Mouse (Mus musculus): ENCODE data around the gene Tnfrsf18. TPM values are rescaled to one million over a fixed set of nuclear protein-coding genes. Genes with fewer than 3 reads are reported as not detected.

The Tnfrsf18 gene
- polyA plus RNA-seq, 1 experiment: 0.17 TPM

- TF ChIP-seq CTCF (IDR thresholded peaks at IDR 0.05; ENCODE audit: extremely low read depth, insufficient read depth, low read length) (no peak), POLR2A (IDR thresholded peaks at IDR 0.05; ENCODE audit: extremely low read depth, insufficient read depth, low read length) (no peak)
- Histone ChIP-seq H3K4me3 (ENCODE audit: insufficient read depth, low read length) (no peak overlapping the region), H3K27ac (ENCODE audit: insufficient read depth, low read length) (no peak overlapping the region), H3K4me1 (ENCODE audit: control insufficient read depth, insufficient read depth, low read length) (no peaks in the 10 kb centered on the region)
Measured at GRCm38 (mm10) chr4:156053113-156053512, 27.1 kb downstream of the Tnfrsf18 start.

- no peak overlapping the region for H3K27ac ChIP-seq (ENCODE audit: insufficient read depth, low read length)
- TF ChIP-seq CTCF (IDR thresholded peaks at IDR 0.05; ENCODE audit: extremely low read depth, insufficient read depth, low read length): no peak
- no peak for TF ChIP-seq POLR2A (IDR thresholded peaks at IDR 0.05; ENCODE audit: extremely low read depth, insufficient read depth, low read length)
- no peak overlapping the region for H3K4me3 ChIP-seq (ENCODE audit: insufficient read depth, low read length)
- H3K4me1 ChIP-seq (ENCODE audit: control insufficient read depth, insufficient read depth, low read length): no peaks in the 10 kb centered on the region
Measured at GRCm38 (mm10) chr4:156054130-156054529, 28.2 kb downstream of the Tnfrsf18 start.

GRCm38 (mm10) chr4:156054606-156055005 is 28.6 kb downstream of the Tnfrsf18 start:
- no peaks in the 10 kb centered on the region for H3K4me1 ChIP-seq (ENCODE audit: control insufficient read depth, insufficient read depth, low read length)
- H3K4me3 ChIP-seq (ENCODE audit: insufficient read depth, low read length): no peak overlapping the region
- TF ChIP-seq POLR2A (IDR thresholded peaks at IDR 0.05; ENCODE audit: extremely low read depth, insufficient read depth, low read length): no peak
- no peak for TF ChIP-seq CTCF (IDR thresholded peaks at IDR 0.05; ENCODE audit: extremely low read depth, insufficient read depth, low read length)
- no peak overlapping the region for H3K27ac ChIP-seq (ENCODE audit: insufficient read depth, low read length)

- TF ChIP-seq CTCF (IDR thresholded peaks at IDR 0.05; ENCODE audit: extremely low read depth, insufficient read depth, low read length): no peak
- TF ChIP-seq POLR2A (IDR thresholded peaks at IDR 0.05; ENCODE audit: extremely low read depth, insufficient read depth, low read length): no peak
- Histone ChIP-seq H3K4me3 (ENCODE audit: insufficient read depth, low read length) (no peak overlapping the region), H3K27ac (ENCODE audit: insufficient read depth, low read length) (no peak overlapping the region), H3K4me1 (ENCODE audit: control insufficient read depth, insufficient read depth, low read length) (no peaks in the 10 kb centered on the region)
Measured at GRCm38 (mm10) chr4:156055173-156055572, 29.2 kb downstream of the Tnfrsf18 start.

- no peak overlapping the region for H3K4me3 ChIP-seq (ENCODE audit: insufficient read depth, low read length)
- H3K27ac ChIP-seq (ENCODE audit: insufficient read depth, low read length): no peak overlapping the region
- H3K4me1 ChIP-seq (ENCODE audit: control insufficient read depth, insufficient read depth, low read length): no peaks in the 10 kb centered on the region
- TF ChIP-seq POLR2A (IDR thresholded peaks at IDR 0.05; ENCODE audit: extremely low read depth, insufficient read depth, low read length) (no peak), CTCF (IDR thresholded peaks at IDR 0.05; ENCODE audit: extremely low read depth, insufficient read depth, low read length) (no peak)
Measured at GRCm38 (mm10) chr4:156057702-156058101, 31.7 kb downstream of the Tnfrsf18 start.

- Histone ChIP-seq H3K4me1 (ENCODE audit: control insufficient read depth, insufficient read depth, low read length) (no peaks in the 10 kb centered on the region), H3K27ac (ENCODE audit: insufficient read depth, low read length) (no peak overlapping the region), H3K4me3 (ENCODE audit: insufficient read depth, low read length) (no peak overlapping the region)
- TF ChIP-seq POLR2A (IDR thresholded peaks at IDR 0.05; ENCODE audit: extremely low read depth, insufficient read depth, low read length): no peak
- TF ChIP-seq CTCF (IDR thresholded peaks at IDR 0.05; ENCODE audit: extremely low read depth, insufficient read depth, low read length): no peak
Measured at GRCm38 (mm10) chr4:156058826-156059225, 32.9 kb downstream of the Tnfrsf18 start.

- no peak for TF ChIP-seq POLR2A (IDR thresholded peaks at IDR 0.05; ENCODE audit: extremely low read depth, insufficient read depth, low read length)
- no peak for TF ChIP-seq CTCF (IDR thresholded peaks at IDR 0.05; ENCODE audit: extremely low read depth, insufficient read depth, low read length)
- Histone ChIP-seq H3K27ac (ENCODE audit: insufficient read depth, low read length) (no peak within 1 kb of the TSS), H3K4me1 (ENCODE audit: control insufficient read depth, insufficient read depth, low read length) (no peaks in the 10 kb centered on the region), H3K4me3 (ENCODE audit: insufficient read depth, low read length) (no peak within 1 kb of the TSS)
Measured at GRCm38 (mm10) chr4:156059261-156059660, 33.3 kb downstream of the Tnfrsf18 start, which contains the start of gene Ttll10. Gene Ttll10, minus strand, starts transcription at chr4:156059414.

GRCm38 (mm10) chr4:156059713-156060112 is 33.7 kb downstream of the Tnfrsf18 start:
- H3K27ac ChIP-seq (ENCODE audit: insufficient read depth, low read length): no peak overlapping the region
- TF ChIP-seq CTCF (IDR thresholded peaks at IDR 0.05; ENCODE audit: extremely low read depth, insufficient read depth, low read length) (no peak), POLR2A (IDR thresholded peaks at IDR 0.05; ENCODE audit: extremely low read depth, insufficient read depth, low read length) (no peak)
- no peaks in the 10 kb centered on the region for H3K4me1 ChIP-seq (ENCODE audit: control insufficient read depth, insufficient read depth, low read length)
- H3K4me3 ChIP-seq (ENCODE audit: insufficient read depth, low read length): no peak overlapping the region

- no peak overlapping the region for H3K27ac ChIP-seq (ENCODE audit: insufficient read depth, low read length)
- TF ChIP-seq CTCF (IDR thresholded peaks at IDR 0.05; ENCODE audit: extremely low read depth, insufficient read depth, low read length) (no peak), POLR2A (IDR thresholded peaks at IDR 0.05; ENCODE audit: extremely low read depth, insufficient read depth, low read length) (no peak)
- no peak overlapping the region for H3K4me3 ChIP-seq (ENCODE audit: insufficient read depth, low read length)
- no peaks in the 10 kb centered on the region for H3K4me1 ChIP-seq (ENCODE audit: control insufficient read depth, insufficient read depth, low read length)
Measured at GRCm38 (mm10) chr4:156063861-156064509, 38.0 kb downstream of the Tnfrsf18 start.

GRCm38 (mm10) chr4:156064510-156064897 is 38.5 kb downstream of the Tnfrsf18 start:
- Histone ChIP-seq H3K4me3 (ENCODE audit: insufficient read depth, low read length) (no peak overlapping the region), H3K4me1 (ENCODE audit: control insufficient read depth, insufficient read depth, low read length) (no peaks in the 10 kb centered on the region), H3K27ac (ENCODE audit: insufficient read depth, low read length) (no peak overlapping the region)
- TF ChIP-seq POLR2A (IDR thresholded peaks at IDR 0.05; ENCODE audit: extremely low read depth, insufficient read depth, low read length): no peak
- no peak for TF ChIP-seq CTCF (IDR thresholded peaks at IDR 0.05; ENCODE audit: extremely low read depth, insufficient read depth, low read length)

All from cortical plate, adult 2 months (tissue).